Mouse (Mus musculus) midbrain, embryonic 12.5 days (tissue): ENCODE data around the gene Mroh3. TPM values are rescaled to one million over a fixed set of nuclear protein-coding genes. Genes with fewer than 3 reads are reported as not detected.

ENCODE experiments used
- ATAC-seq: fragments of 200-750 bp; cut with Nextera tagmentation; 2 replicates; pipeline ENCODE4 v1.8.0; 2017; ENCODE audit warnings: low read depth, moderate TSS enrichment, moderate library complexity; ENCODE audit not compliant: low FRiP score
- H3K27ac ChIP-seq: fragments of 300-500 bp; sonication (generic); replicated peaks from 2 replicates; pipeline ENCODE4 v1.5.1; 2016; ENCODE audit warnings: mild to moderate bottlenecking
- H3K27me3 ChIP-seq: fragments of 300-500 bp; sonication (generic); 2 replicates; pipeline ENCODE4 v1.6.1; 2016; ENCODE audit warnings: mild to moderate bottlenecking
- H3K36me3 ChIP-seq: fragments of 300-500 bp; sonication (generic); 2 replicates; pipeline ENCODE4 v1.6.1; 2016
- H3K4me1 ChIP-seq: fragments of 300-500 bp; sonication (generic); 2 replicates; pipeline ENCODE4 v1.6.1; 2016
- H3K4me2 ChIP-seq: fragments of 300-500 bp; sonication (generic); replicated peaks from 2 replicates; pipeline ENCODE4 v1.6.1; 2016; ENCODE audit warnings: mild to moderate bottlenecking, moderate library complexity
- H3K4me3 ChIP-seq: fragments of 300-500 bp; sonication (generic); 2 replicates; pipeline ENCODE4 v1.5.1; 2016; ENCODE audit warnings: mild to moderate bottlenecking
- H3K9ac ChIP-seq: fragments of 300-500 bp; sonication (generic); replicated peaks from 2 replicates; pipeline ENCODE4 v1.6.1; 2016; ENCODE audit warnings: mild to moderate bottlenecking, moderate library complexity
- H3K9me3 ChIP-seq: fragments of 300-500 bp; sonication (generic); 2 replicates; pipeline ENCODE4 v1.6.1; 2016; ENCODE audit warnings: mild to moderate bottlenecking
- WGBS: fragments of 180-500 bp; shearing (Covaris S2); methylation state at CpG from one replicate; pipeline ENCODE4 v1.1.7; 2016; 5-methylcytosine and 5-hydroxymethylcytosine counted together
- polyA plus RNA-seq: library from polyadenylated mRNA; unstranded; fragments of >200 nt; fragmentation: Nextera tagmentation; extraction: Ambion mirVana; gene quantifications from 2 replicates; pipeline ENCODE4 v1.2.1, GENCODE M21; 2016

Gene Mroh3
- polyA plus RNA-seq, 1 experiment from 2014 or later: 0.43 TPM

GRCm38 (mm10) chr1:136172696-136173095 lies 39.9 kb downstream of the Mroh3 start:
- 74% methylated on average over 12 of the region's 12 CpGs for WGBS
- H3K36me3 ChIP-seq: peaks cover 83% of the 10 kb centered on the region

GRCm38 (mm10) chr1:136170109-136170508 lies 42.5 kb downstream of the Mroh3 start:
- H3K27ac ChIP-seq: no peak overlapping the region

More at GRCm38 (mm10) chr1:136172696-136173095, 39.9 kb downstream of the Mroh3 start:
- H3K9ac ChIP-seq: no peak overlapping the region
- no peak overlapping the region for H3K4me2 ChIP-seq
- peaks cover 11% of the 10 kb centered on the region; the same call in 1 of the 2 replicates for H3K27me3 ChIP-seq
- H3K27ac ChIP-seq: no peak overlapping the region
- H3K4me3 ChIP-seq: no peak overlapping the region
- ATAC-seq: no peak
- no peaks in the 10 kb centered on the region for H3K9me3 ChIP-seq
- H3K4me1 ChIP-seq: peaks cover 25% of the 10 kb centered on the region

GRCm38 (mm10) chr1:136167657-136168056 lies 45.0 kb downstream of the Mroh3 start:
- H3K4me3 ChIP-seq: no peak overlapping the region
- 73% methylated on average over 8 of the region's 8 CpGs for WGBS
- no peak overlapping the region for H3K9ac ChIP-seq
- no peaks in the 10 kb centered on the region for H3K9me3 ChIP-seq
- no peak overlapping the region for H3K4me2 ChIP-seq
- H3K27ac ChIP-seq: no peak overlapping the region
- H3K27me3 ChIP-seq: no peaks in the 10 kb centered on the region
- H3K4me1 ChIP-seq: peaks cover 9% of the 10 kb centered on the region; the same call in 1 of the 2 replicates
- peaks cover 74% of the 10 kb centered on the region for H3K36me3 ChIP-seq
- ATAC-seq: no peak

More at GRCm38 (mm10) chr1:136170109-136170508, 42.5 kb downstream of the Mroh3 start:
- Histone ChIP-seq H3K27me3 (peaks cover 8% of the 10 kb centered on the region; the same call in 1 of the 2 replicates), H3K4me1 (peaks cover 29% of the 10 kb centered on the region), H3K9ac (no peak overlapping the region), H3K4me3 (no peak overlapping the region), H3K36me3 (peaks cover 71% of the 10 kb centered on the region), H3K4me2 (no peak overlapping the region), H3K9me3 (no peaks in the 10 kb centered on the region)
- peak; percentile 76 for ATAC-seq
- WGBS: 9% methylated on average over 5 of the region's 5 CpGs

- Histone ChIP-seq H3K4me2 (no peak overlapping the region), H3K4me1 (peaks cover 9% of the 10 kb centered on the region; the same call in 1 of the 2 replicates), H3K36me3 (peaks cover 74% of the 10 kb centered on the region), H3K27ac (no peak overlapping the region), H3K27me3 (no peaks in the 10 kb centered on the region), H3K9ac (no peak overlapping the region), H3K9me3 (no peaks in the 10 kb centered on the region), H3K4me3 (no peak overlapping the region)
- ATAC-seq: 0 out of 2 replicates have a peak, but pooled peaks have one; percentile 20
- 45% methylated on average over 2 of the region's 2 CpGs for WGBS
Observed at GRCm38 (mm10) chr1:136165436-136165835, 47.2 kb downstream of the Mroh3 start.

- Histone ChIP-seq H3K4me2 (no peak overlapping the region), H3K9me3 (no peaks in the 10 kb centered on the region), H3K4me1 (peaks cover 9% of the 10 kb centered on the region; the same call in 1 of the 2 replicates), H3K27ac (no peak overlapping the region), H3K9ac (no peak overlapping the region), H3K36me3 (peaks cover 86% of the 10 kb centered on the region), H3K27me3 (no peaks in the 10 kb centered on the region), H3K4me3 (no peak overlapping the region)
- ATAC-seq: no peak
- WGBS: 92% methylated on average over 7 of the region's 7 CpGs
Observed at GRCm38 (mm10) chr1:136161333-136161921, 51.2 kb downstream of the Mroh3 start.

- ATAC-seq: no peak
- peaks cover 91% of the 10 kb centered on the region for H3K36me3 ChIP-seq
- H3K4me1 ChIP-seq: peaks cover 9% of the 10 kb centered on the region; the same call in 1 of the 2 replicates
- no peak overlapping the region for H3K4me2 ChIP-seq
- no peak overlapping the region for H3K9ac ChIP-seq
- H3K4me3 ChIP-seq: no peak overlapping the region
- WGBS: 91% methylated on average over 6 of the region's 6 CpGs
- H3K27me3 ChIP-seq: no peaks in the 10 kb centered on the region
- H3K9me3 ChIP-seq: no peaks in the 10 kb centered on the region
- no peak overlapping the region for H3K27ac ChIP-seq
Observed at GRCm38 (mm10) chr1:136160930-136161329, 51.7 kb downstream of the Mroh3 start.

GRCm38 (mm10) chr1:136160297-136160696 lies 52.3 kb downstream of the Mroh3 start:
- Histone ChIP-seq H3K9ac (no peak overlapping the region), H3K4me3 (no peak overlapping the region), H3K9me3 (no peaks in the 10 kb centered on the region), H3K27me3 (no peaks in the 10 kb centered on the region), H3K27ac (no peak overlapping the region), H3K36me3 (peaks cover 96% of the 10 kb centered on the region), H3K4me2 (no peak overlapping the region), H3K4me1 (peaks cover 5% of the 10 kb centered on the region; the same call in 1 of the 2 replicates)
- no peak for ATAC-seq
- 91% methylated on average over 12 of the region's 12 CpGs for WGBS

GRCm38 (mm10) chr1:136159830-136160229 lies 52.8 kb downstream of the Mroh3 start:
- 43% methylated on average over 12 of the region's 12 CpGs for WGBS
- no peak overlapping the region for H3K4me2 ChIP-seq
- H3K4me1 ChIP-seq: no peaks in the 10 kb centered on the region
- no peaks in the 10 kb centered on the region for H3K27me3 ChIP-seq
- no peak overlapping the region for H3K4me3 ChIP-seq
- H3K27ac ChIP-seq: no peak overlapping the region
- no peak for ATAC-seq
- H3K36me3 ChIP-seq: peaks cover 95% of the 10 kb centered on the region
- H3K9ac ChIP-seq: no peak overlapping the region
- no peaks in the 10 kb centered on the region for H3K9me3 ChIP-seq

GRCm38 (mm10) chr1:136156951-136157350 lies 55.7 kb downstream of the Mroh3 start:
- ATAC-seq: no peak
- H3K4me2 ChIP-seq: no peak overlapping the region
- no peak overlapping the region for H3K4me3 ChIP-seq
- H3K36me3 ChIP-seq: peaks cover 94% of the 10 kb centered on the region
- no peak overlapping the region for H3K9ac ChIP-seq
- no peaks in the 10 kb centered on the region for H3K4me1 ChIP-seq
- H3K27me3 ChIP-seq: no peaks in the 10 kb centered on the region
- no peak overlapping the region for H3K27ac ChIP-seq
- WGBS: 86% methylated on average over 4 of the region's 4 CpGs
- no peaks in the 10 kb centered on the region for H3K9me3 ChIP-seq

GRCm38 (mm10) chr1:136156304-136156703 lies 56.3 kb downstream of the Mroh3 start:
- Histone ChIP-seq H3K4me2 (no peak overlapping the region), H3K4me1 (no peaks in the 10 kb centered on the region), H3K36me3 (peaks cover 91% of the 10 kb centered on the region), H3K27ac (no peak overlapping the region), H3K27me3 (no peaks in the 10 kb centered on the region), H3K9me3 (no peaks in the 10 kb centered on the region), H3K4me3 (no peak overlapping the region), H3K9ac (no peak overlapping the region)
- ATAC-seq: no peak
- 96% methylated on average over 4 of the region's 4 CpGs for WGBS

- no peaks in the 10 kb centered on the region for H3K4me1 ChIP-seq
- H3K9ac ChIP-seq: no peak overlapping the region
- no peaks in the 10 kb centered on the region for H3K9me3 ChIP-seq
- H3K4me3 ChIP-seq: no peak overlapping the region
- 93% methylated on average over 8 of the region's 8 CpGs for WGBS
- H3K27ac ChIP-seq: no peak overlapping the region
- H3K4me2 ChIP-seq: no peak overlapping the region
- no peaks in the 10 kb centered on the region for H3K27me3 ChIP-seq
- no peak for ATAC-seq
- peaks cover 87% of the 10 kb centered on the region for H3K36me3 ChIP-seq
Observed at GRCm38 (mm10) chr1:136151371-136151770, 61.3 kb downstream of the Mroh3 start.

- H3K36me3 ChIP-seq: peaks cover 86% of the 10 kb centered on the region
- no peaks in the 10 kb centered on the region for H3K9me3 ChIP-seq
- H3K27ac ChIP-seq: no peak overlapping the region
- no peaks in the 10 kb centered on the region for H3K27me3 ChIP-seq
- no peak for ATAC-seq
- no peak overlapping the region for H3K4me3 ChIP-seq
- H3K9ac ChIP-seq: no peak overlapping the region
- H3K4me1 ChIP-seq: no peaks in the 10 kb centered on the region
- H3K4me2 ChIP-seq: no peak overlapping the region
- 93% methylated on average over 9 of the region's 9 CpGs for WGBS
Observed at GRCm38 (mm10) chr1:136149702-136150101, 62.9 kb downstream of the Mroh3 start.
